Mouse (Mus musculus): ENCODE measurements around the gene Gid8.

- peak; percentile 100 for TF ChIP-seq CTCF (IDR thresholded peaks at IDR 0.05; ENCODE audit: low read depth)
- no peak for TF ChIP-seq EP300 (IDR thresholded peaks at IDR 0.05; ENCODE audit: low read depth)
Observed at GRCm38 (mm10) chr2:180745248-180745927, 35.5 kb downstream of the Gid8 start.
